In genomic region chr2:27888603-27889545, GRCm38 (mm10) we compare ENCODE assay signal across 8 mouse cellular contexts. TPM values are rescaled to one million over a fixed set of nuclear protein-coding genes. Genes with fewer than 3 reads are reported as not detected.
DNase-seq lines count a peak whose midpoint lies in the region; ATAC-seq lines count a peak whose summit lies in the region.

No protein-coding gene starts in this region.

- no peaks in the 10 kb centered on the region for H3K27me3 ChIP-seq in embryonic facial prominence, embryonic 14.5 days (replicated peaks; ENCODE audit: control insufficient read depth, insufficient read depth, low read length)
- no peaks in the 10 kb centered on the region for H3K27me3 ChIP-seq in limb, embryonic 12.5 days
- peaks cover 7% of the 10 kb centered on the region; the same call in 1 of the 2 replicates for H3K27me3 ChIP-seq in neural tube, embryonic 11.5 days (ENCODE audit: control insufficient read depth, insufficient read depth, low read length)

- no peaks in the 10 kb centered on the region for H3K9me3 ChIP-seq in embryonic facial prominence, embryonic 14.5 days (ENCODE audit: control insufficient read depth, low read length)
- no peaks in the 10 kb centered on the region for H3K9me3 ChIP-seq in limb, embryonic 12.5 days
- H3K9me3 ChIP-seq in neural tube, embryonic 11.5 days (ENCODE audit: control insufficient read depth, low read length), result no peaks in the 10 kb centered on the region

- H3K4me3 ChIP-seq in embryonic facial prominence, embryonic 14.5 days (ENCODE audit: low read depth, low read length), result peak overlapping the region; percentile 84
- H3K4me3 ChIP-seq in limb, embryonic 12.5 days (replicated peaks), result peak overlapping the region; percentile 87
- H3K4me3 ChIP-seq in neural tube, embryonic 11.5 days (ENCODE audit: low read depth, low read length), result peak overlapping the region; percentile 67; the same call in 1 of the 2 replicates

- H3K4me1 ChIP-seq in embryonic facial prominence, embryonic 14.5 days (ENCODE audit: control insufficient read depth, insufficient read depth, low read length), result peaks cover 37% of the 10 kb centered on the region
- H3K4me1 ChIP-seq in limb, embryonic 12.5 days (replicated peaks), result peaks cover 59% of the 10 kb centered on the region
- H3K4me1 ChIP-seq in neural tube, embryonic 11.5 days (ENCODE audit: control insufficient read depth, insufficient read depth, low read length), result peaks cover 11% of the 10 kb centered on the region

- ATAC-seq in embryonic facial prominence, embryonic 14.5 days (ENCODE audit: low read depth), result peak; percentile 6; the same call in 1 of the 2 replicates
- no peak for ATAC-seq in limb, embryonic 12.5 days (ENCODE audit: insufficient number of reproducible peaks, insufficient read depth, low FRiP score, low TSS enrichment, low read depth)
- ATAC-seq in neural tube, embryonic 11.5 days (ENCODE audit: insufficient read depth, low FRiP score, low TSS enrichment), result no peak

- intact Hi-C loops in heart, postnatal 14 days (cut with DNase I), result loop anchor here (1.0 to 5.0 kb wide), 2 partner anchors 117 to 337 kb away; no protein-coding TSS in a partner anchor
- intact Hi-C loops in left cerebral cortex, postnatal 14 days (cut with DNase I), result loop anchor here (10.0 kb wide), 1 partner anchor 334 kb away; no protein-coding TSS in a partner anchor

- WGBS in embryonic facial prominence, embryonic 14.5 days, result 7% methylated on average over 10 of the region's 10 CpGs
- 20% methylated on average over 10 of the region's 10 CpGs for WGBS in limb, embryonic 12.5 days
- WGBS in neural tube, embryonic 11.5 days, result 31% methylated on average over 10 of the region's 10 CpGs

- H3K27ac ChIP-seq in embryonic facial prominence, embryonic 14.5 days (replicated peaks; ENCODE audit: low read depth, low read length), result peak overlapping the region; percentile 96
- H3K27ac ChIP-seq in limb, embryonic 12.5 days, result peak overlapping the region; percentile 67
- H3K27ac ChIP-seq in neural tube, embryonic 11.5 days (ENCODE audit: low read depth, low read length), result no peak overlapping the region

- peak; percentile 77 for DNase-seq in adrenal gland, postnatal 14 days
- DNase-seq in embryonic facial prominence, embryonic 14.5 days (ENCODE audit: low spot score), result peak; percentile 93
- DNase-seq in heart, postnatal 14 days, result peak; percentile 48 to 65
- DNase-seq in neural tube, embryonic 11.5 days (ENCODE audit: low spot score), result no peak
- DNase-seq in layer of hippocampus, adult 9-11 months, result no peak
- no peak for DNase-seq in left cerebral cortex, postnatal 14 days (ENCODE audit: low spot score in 2 of 2)
- no peak for DNase-seq in layer of hippocampus, adult 9-10 months (ENCODE audit: low spot score)

- peak overlapping the region; percentile 96 for H3K9ac ChIP-seq in embryonic facial prominence, embryonic 14.5 days (ENCODE audit: low read depth, low read length)
- H3K9ac ChIP-seq in limb, embryonic 12.5 days (replicated peaks), result peak overlapping the region; percentile 91
- H3K9ac ChIP-seq in neural tube, embryonic 11.5 days (ENCODE audit: low read length), result no peak overlapping the region; the same call in 1 of the 2 replicates

- peaks cover 5% of the 10 kb centered on the region; the same call in 1 of the 2 replicates for H3K36me3 ChIP-seq in embryonic facial prominence, embryonic 14.5 days (ENCODE audit: control insufficient read depth, insufficient read depth, low read length)
- H3K36me3 ChIP-seq in limb, embryonic 12.5 days, result peaks cover 10% of the 10 kb centered on the region; the same call in 1 of the 2 replicates
- H3K36me3 ChIP-seq in neural tube, embryonic 11.5 days (ENCODE audit: control insufficient read depth, insufficient read depth, low read length), result no peaks in the 10 kb centered on the region

- H3K4me2 ChIP-seq in embryonic facial prominence, embryonic 14.5 days (ENCODE audit: low read depth, low read length), result peak overlapping the region; percentile 81
- peak overlapping the region; percentile 90 for H3K4me2 ChIP-seq in limb, embryonic 12.5 days
- peak overlapping the region; percentile 96 for H3K4me2 ChIP-seq in neural tube, embryonic 11.5 days (ENCODE audit: low read depth)

RNA-seq across cellular contexts. Expression of gene Col5a1, which starts 2.6 kb away (rescaled TPM):
- total RNA-seq in adrenal gland, postnatal 14 days (2021), result 73.1 and 76.7 TPM in 2 replicates
- 253 and 258 TPM in 2 replicates for polyA plus RNA-seq in embryonic facial prominence, embryonic 14.5 days (2014; fragmentation: Nextera tagmentation; extraction: Ambion mirVana)
- 100 to 1,000 TPM; 100 to 109 TPM for total RNA-seq in heart, postnatal 14 days (2021)
- polyA plus RNA-seq in limb, embryonic 12.5 days (2016; fragmentation: Nextera tagmentation; extraction: Ambion mirVana), result 59.1 and 65.0 TPM in 2 replicates
- 28.1 and 30.1 TPM in 2 replicates for polyA plus RNA-seq in neural tube, embryonic 11.5 days (2014; fragmentation: Nextera tagmentation; extraction: Ambion mirVana)
- 10 to 100 TPM; 10.8 to 13.3 TPM for total RNA-seq in left cerebral cortex, postnatal 14 days (2021)

Comparison
In these comparisons a context has a peak if more than half of its experiments do, and no peak if none do; other contexts are left out.
1. DNase-seq: peak in adrenal gland, postnatal 14 days (single experiment), embryonic facial prominence, embryonic 14.5 days (single experiment) and heart, postnatal 14 days (2 of 2); none in neural tube, embryonic 11.5 days (single experiment), layer of hippocampus, adult 9-11 months (single experiment), left cerebral cortex, postnatal 14 days (0 of 2) and layer of hippocampus, adult 9-10 months (single experiment).
2. Peak in every context shown above with its lines, with median percentiles within 50 percentile points of each other: H3K4me2 ChIP-seq and H3K4me3 ChIP-seq.